Mouse (Mus musculus) CH12.LX (cell line): ENCODE results near the gene Ccdc142. TPM values are rescaled to one million over a fixed set of nuclear protein-coding genes. Genes with fewer than 3 reads are reported as not detected.

Experiments used
- DNase-seq: peaks from one replicate; pipeline ENCODE4 v3.0.0-alpha.2; 2013; ENCODE audit errors: extremely low read depth
- H3K27ac ChIP-seq: 2 replicates; pipeline ENCODE4 v1.5.1; 2012; ENCODE audit warnings: low read depth, mild to moderate bottlenecking, control low read depth, moderate library complexity; ENCODE audit not compliant: insufficient read depth
- H3K27me3 ChIP-seq: replicated peaks from 2 replicates; pipeline ENCODE3; 2012; ENCODE audit warnings: inconsistent platforms
- H3K36me3 ChIP-seq, 2 experiments: replicated peaks in 1 of 2; 2 replicates each; pipeline versions ENCODE3 to v1.6.1; 2012; ENCODE audit warnings: inconsistent platforms in 1 of 2, low read length in 1 of 2, mild to moderate bottlenecking in 1 of 2, mixed read lengths in 1 of 2, moderate library complexity in 1 of 2; ENCODE audit not compliant: control insufficient read depth in 1 of 2, insufficient read depth in 1 of 2
- H3K4me1 ChIP-seq, 2 experiments: 2 replicates each; pipeline ENCODE4 v1.6.1; 2012; ENCODE audit warnings: inconsistent platforms in 1 of 2, moderate library complexity in 1 of 2; ENCODE audit not compliant: insufficient read depth in 2 of 2, control insufficient read depth in 1 of 2
- H3K4me2 ChIP-seq: 2 replicates; pipeline ENCODE4 v1.6.1; 2012; ENCODE audit warnings: low read depth, mild to moderate bottlenecking, control low read depth; ENCODE audit not compliant: poor library complexity, insufficient read depth, severe bottlenecking
- H3K4me3 ChIP-seq, 3 experiments: fragments of 150-350 bp in 1 of 3; sonication (generic) in 1 of 3; replicated peaks in 1 of 3; 2 replicates each; pipeline versions ENCODE3 to v1.5.1; 2011 to 2012; ENCODE audit warnings: low read depth in 2 of 3, low read length in 2 of 3, mild to moderate bottlenecking in 2 of 3, moderate library complexity in 2 of 3, control low read depth in 1 of 3, improper control_type of control experiment in 1 of 3, inconsistent platforms in 1 of 3, mixed read lengths in 1 of 3; ENCODE audit not compliant: poor library complexity in 1 of 3
- H3K79me2 ChIP-seq: replicated peaks from 2 replicates; pipeline ENCODE4 v1.6.1; 2012; ENCODE audit warnings: mild to moderate bottlenecking, moderate library complexity; ENCODE audit not compliant: control insufficient read depth, poor library complexity, insufficient read depth, severe bottlenecking; ENCODE audit errors: extremely low read depth
- H3K9ac ChIP-seq: 2 replicates; pipeline ENCODE4 v1.6.1; 2012; ENCODE audit warnings: low read depth, mild to moderate bottlenecking, control low read depth, moderate library complexity; ENCODE audit not compliant: insufficient read depth
- H3K9me3 ChIP-seq: replicated peaks from 2 replicates; pipeline ENCODE3; 2012; ENCODE audit warnings: low read length, inconsistent platforms, mixed read lengths
- CHD2 ChIP-seq: IDR thresholded peaks from 2 replicates; pipeline ENCODE4 v1.6.1; 2011; ENCODE audit warnings: low read length, improper control_type of control experiment
- ELF1 ChIP-seq: IDR thresholded peaks from 2 replicates; pipeline ENCODE4 v1.6.1; 2014; ENCODE audit warnings: low read depth, mild to moderate bottlenecking, inconsistent platforms, low read length, improper control_type of control experiment
- HCFC1 ChIP-seq: IDR thresholded peaks from 2 replicates; pipeline ENCODE4 v1.6.1; 2012; ENCODE audit warnings: low read depth, mild to moderate bottlenecking, inconsistent platforms, low read length, improper control_type of control experiment
- KAT2A ChIP-seq: IDR thresholded peaks from 2 replicates; pipeline ENCODE4 v1.6.1; 2012; ENCODE audit warnings: low read length, improper control_type of control experiment, inconsistent platforms; ENCODE audit not compliant: insufficient replicate concordance
- MEF2A ChIP-seq: IDR thresholded peaks from 2 replicates; pipeline ENCODE4 v1.6.1; 2014; ENCODE audit warnings: low read depth, mild to moderate bottlenecking, inconsistent platforms, low read length, improper control_type of control experiment, borderline replicate concordance
- MXI1 ChIP-seq: IDR thresholded peaks from 2 replicates; pipeline ENCODE4 v1.6.1; 2011; ENCODE audit warnings: mild to moderate bottlenecking, low read depth, low read length, improper control_type of control experiment
- MYC ChIP-seq: IDR thresholded peaks from 2 replicates; pipeline ENCODE4 v1.6.1; 2011; ENCODE audit warnings: low read depth, mild to moderate bottlenecking, improper control_type of control experiment, low read length
- PAX5 ChIP-seq: IDR thresholded peaks from 2 replicates; pipeline ENCODE4 v1.6.1; 2012; ENCODE audit warnings: low read length, inconsistent platforms, mixed read lengths
- POLR2A ChIP-seq: IDR thresholded peaks from 2 replicates; pipeline ENCODE4 v1.6.1; 2011; ENCODE audit warnings: low read depth, mild to moderate bottlenecking, improper control_type of control experiment, low read length
- RCOR1 ChIP-seq: conservative IDR thresholded peaks from 2 replicates; pipeline ENCODE4 v1.6.1; 2012; ENCODE audit warnings: low read depth, mild to moderate bottlenecking, inconsistent platforms, low read length, improper control_type of control experiment
- TBP ChIP-seq: conservative IDR thresholded peaks from 2 replicates; pipeline ENCODE4 v1.6.1; 2011; ENCODE audit warnings: low read depth, low read length, improper control_type of control experiment
- TCF12 ChIP-seq: IDR thresholded peaks from 2 replicates; pipeline ENCODE4 v1.6.1; 2014; ENCODE audit warnings: low read depth, mild to moderate bottlenecking, inconsistent platforms, low read length, improper control_type of control experiment
- UBTF ChIP-seq: IDR thresholded peaks from 2 replicates; pipeline ENCODE4 v1.6.1; 2012; ENCODE audit warnings: low read depth, mild to moderate bottlenecking, inconsistent platforms, low read length, improper control_type of control experiment, moderate library complexity
- USF1 ChIP-seq: IDR thresholded peaks from 2 replicates; pipeline ENCODE4 v1.6.1; 2014; ENCODE audit warnings: low read depth, mild to moderate bottlenecking, inconsistent platforms, low read length, improper control_type of control experiment
- dilution Hi-C: fragments of 300-500 bp; cut with MboI; formaldehyde crosslinking; loops from 2 replicates; pipeline ENCODE4 v1.14.3; 2020; ENCODE audit warnings: low sequenced_read_pairs; ENCODE audit not compliant: extremely low pct_unique_long_range_greater_than_20kb, extremely low pct_ligation_motif_present
- in situ Hi-C: fragments of 300-500 bp; cut with MboI; formaldehyde crosslinking; loops from 3 replicates; pipeline ENCODE4 v1.14.3; 2019; ENCODE audit warnings: low sequenced_read_pairs, low pct_ligation_motif_present, low pct_unique_long_range_greater_than_20kb, mixed read lengths
- polyA plus RNA-seq: library from polyadenylated mRNA; unstranded; fragments of >175 nt; gene quantifications from 2 replicates; pipeline ENCODE4 v1.2.1, GENCODE M21; 2012; ENCODE audit warnings: low read depth; ENCODE audit not compliant: insufficient read length
- total RNA-seq, 2 experiments: library from RNA; depleted of rRNA; stranded (reverse); fragments of 300-350 nt in 1 of 2; fragments of >200 nt in 1 of 2; gene quantifications; 2 replicates each; pipeline ENCODE4 v1.2.3; 2012 to 2014

Gene Ccdc142
- total and polyA plus RNA-seq, 3 experiments = 0.38 to 3.1 (median 1.7) TPM

DNA sequence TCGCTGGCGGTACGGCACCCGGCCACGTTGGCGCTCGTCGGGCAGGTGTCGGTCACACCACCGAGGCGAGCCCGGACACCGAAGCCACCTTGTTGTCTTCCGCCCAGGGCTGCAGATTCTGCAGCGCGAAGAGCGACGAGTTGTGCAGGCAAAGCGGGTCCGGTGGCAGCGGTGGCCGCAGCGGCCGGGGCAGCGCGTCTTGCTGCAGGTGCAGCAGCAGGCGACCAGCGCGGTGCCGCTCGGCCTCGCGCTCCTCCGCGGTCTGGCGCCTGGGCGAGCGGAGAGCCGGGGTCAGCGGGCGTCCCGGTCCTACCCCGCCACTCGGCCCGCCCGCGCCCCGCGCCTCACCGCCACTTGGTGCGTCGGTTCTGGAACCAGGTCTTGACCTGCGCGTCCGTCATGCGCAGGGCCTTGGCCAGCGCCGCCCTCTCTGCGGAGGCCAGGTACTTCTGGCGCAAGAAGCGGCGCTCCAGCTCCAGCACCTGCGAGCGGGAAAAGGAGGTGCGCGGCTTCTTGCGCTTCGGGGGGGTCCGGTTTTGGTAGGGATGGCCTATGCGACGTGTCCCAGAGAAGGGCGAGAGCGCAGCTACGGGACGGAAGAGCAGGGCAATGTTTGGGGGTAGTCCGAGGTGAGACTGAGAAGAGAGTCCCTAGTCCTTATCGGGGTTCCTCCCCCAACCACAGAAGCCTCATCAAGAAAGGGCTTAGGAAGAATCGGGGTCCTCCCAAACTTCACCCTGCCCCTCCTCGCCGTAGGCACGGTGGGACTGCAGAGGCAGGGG lies 32.5 kb upstream of the Ccdc142 start:
- Histone ChIP-seq H3K4me1 (no peaks in the 10 kb centered on the region), H3K36me3 (peaks cover 0 to 26% of the 10 kb centered on the region in 2 experiments), H3K9me3 (peaks cover 33% of the 10 kb centered on the region), H3K27me3 (no peaks in the 10 kb centered on the region), H3K79me2 (no peaks in the 10 kb centered on the region), H3K9ac (no peak overlapping the region), H3K27ac (no peak overlapping the region), H3K4me2 (no peak overlapping the region), H3K4me3 (no peak overlapping the region)
- in situ Hi-C loops (no loop called here), dilution Hi-C loops (no loop called here)
- no peak for DNase-seq
- TF ChIP-seq KAT2A (no peak), MYC (no peak), CHD2 (no peak), TBP (no peak), POLR2A (no peak), PAX5 (no peak), UBTF (no peak), MXI1 (no peak)

DNA sequence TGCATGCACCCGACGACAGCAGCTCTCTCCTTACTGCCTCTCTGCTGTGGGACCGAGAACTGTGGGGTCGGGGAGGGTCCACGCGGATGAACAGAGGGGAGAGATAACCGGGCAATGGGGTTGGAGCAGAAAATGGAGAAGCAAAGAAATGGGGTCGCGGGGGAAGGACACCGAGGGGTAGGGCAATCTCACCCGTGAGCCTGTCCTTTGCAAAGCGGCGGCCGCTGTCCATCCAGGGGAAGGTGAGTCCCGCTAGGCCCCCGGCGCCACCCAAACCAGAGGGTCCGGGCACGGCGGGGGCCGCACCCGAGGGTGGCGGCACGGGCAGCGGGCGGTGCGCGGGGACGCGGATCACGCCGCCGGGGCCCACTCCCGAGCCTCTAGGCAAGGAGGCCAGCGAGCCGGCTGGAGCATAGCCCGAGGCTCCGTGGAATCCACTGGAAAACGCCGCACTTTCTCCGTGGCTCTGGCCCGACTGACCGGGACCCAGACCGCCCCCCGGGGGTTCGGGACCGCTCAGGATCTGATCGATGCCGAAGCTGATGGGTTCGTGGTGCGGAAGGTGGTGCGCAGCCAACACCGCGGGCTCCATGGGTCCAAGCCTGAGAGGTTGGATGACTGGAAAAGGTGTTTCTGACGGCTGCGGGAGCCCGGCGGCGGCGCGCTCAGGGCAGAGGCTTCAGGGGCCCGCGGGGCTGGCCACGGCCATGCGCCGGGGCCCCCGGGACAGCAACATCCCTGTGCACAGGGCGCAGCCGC lies 31.7 kb upstream of the Ccdc142 start:
- no peak for DNase-seq
- Histone ChIP-seq H3K36me3 (peaks cover 0 to 22% of the 10 kb centered on the region in 2 experiments), H3K27me3 (no peaks in the 10 kb centered on the region), H3K4me1 (no peaks in the 10 kb centered on the region), H3K79me2 (no peaks in the 10 kb centered on the region), H3K4me3 (no peak overlapping the region), H3K27ac (no peak overlapping the region), H3K9ac (no peak overlapping the region), H3K4me2 (no peak overlapping the region), H3K9me3 (peaks cover 33% of the 10 kb centered on the region)
- no peak for TF ChIP-seq PAX5
- no peak for TF ChIP-seq TCF12
- TF ChIP-seq USF1 = no peak
- no peak for TF ChIP-seq CHD2
- TF ChIP-seq HCFC1 = no peak
- TF ChIP-seq MXI1 = no peak
- TF ChIP-seq RCOR1 = no peak
- TF ChIP-seq MEF2A = no peak
- in situ Hi-C loops = no loop called here
- dilution Hi-C loops = no loop called here

DNA sequence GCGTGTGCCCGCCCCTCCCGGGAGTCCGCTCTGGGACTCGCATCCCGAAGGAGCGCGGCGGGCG lies 31.3 kb upstream of the Ccdc142 start, which contains the start of gene Tlx2:
Gene Tlx2 (minus strand): TSS at position 47 of the 64 bp plus-strand sequence.
- H3K27ac ChIP-seq = no peak within 1 kb of the TSS
- H3K36me3 ChIP-seq = peaks cover 0 to 20% of the 10 kb centered on the region in 2 experiments
- dilution Hi-C loops = no loop called here
- DNase-seq = no peak
- no peaks in the 10 kb centered on the region for H3K4me1 ChIP-seq
- H3K27me3 ChIP-seq = no peaks in the 10 kb centered on the region
- no peaks in the 10 kb centered on the region for H3K79me2 ChIP-seq
- in situ Hi-C loops = no loop called here
- no peak within 1 kb of the TSS for H3K4me2 ChIP-seq
- no peak within 1 kb of the TSS for H3K9ac ChIP-seq
- peaks cover 33% of the 10 kb centered on the region for H3K9me3 ChIP-seq
- no peak within 1 kb of the TSS for H3K4me3 ChIP-seq
- TF ChIP-seq ELF1 = no peak
